Mouse (Mus musculus): ENCODE data around the gene Gipc3. TPM values are rescaled to one million over a fixed set of nuclear protein-coding genes. Genes with fewer than 3 reads are reported as not detected.

Gene Gipc3
- total RNA-seq, 4 experiments from 2014 or later, result 1.3 to 2.2 (median 1.7) TPM

GRCm38 (mm10) chr10:81375322-81375721 lies 32.3 kb upstream of the Gipc3 start:
- no peak for DNase-seq (ENCODE audit: low spot score in 2 of 2)

- no peak for DNase-seq (ENCODE audit: low spot score in 2 of 2)
These were observed 24.1 kb upstream of the Gipc3 start for GRCm38 (mm10) chr10:81367207-81367495.

GRCm38 (mm10) chr10:81366477-81367206 lies 23.6 kb upstream of the Gipc3 start:
- DNase-seq (ENCODE audit: low spot score in 2 of 2), result no peak

- DNase-seq (ENCODE audit: low spot score in 2 of 2), result no peak
These were observed 22.8 kb upstream of the Gipc3 start, which contains the start of gene 4930404N11Rik for GRCm38 (mm10) chr10:81365672-81366476. Gene 4930404N11Rik (minus strand): TSS chr10:81365816.

- DNase-seq (ENCODE audit: low spot score in 2 of 2), result no peak
These were observed 22.0 kb upstream of the Gipc3 start for GRCm38 (mm10) chr10:81365073-81365472.

- no peak for DNase-seq (ENCODE audit: low spot score in 2 of 2)
These were observed 21.6 kb upstream of the Gipc3 start for GRCm38 (mm10) chr10:81364666-81365065.

- no peak for DNase-seq (ENCODE audit: low spot score in 2 of 2)
These were observed 20.6 kb upstream of the Gipc3 start for GRCm38 (mm10) chr10:81363436-81364346.

- DNase-seq (ENCODE audit: low spot score in 2 of 2), result no peak
These were observed 19.4 kb upstream of the Gipc3 start for GRCm38 (mm10) chr10:81362336-81362949.

GRCm38 (mm10) chr10:81360721-81361120 lies 17.7 kb upstream of the Gipc3 start:
- DNase-seq (ENCODE audit: low spot score in 2 of 2), result no peak

- no peak for DNase-seq (ENCODE audit: low spot score in 2 of 2)
These were observed 15.8 kb upstream of the Gipc3 start for GRCm38 (mm10) chr10:81358841-81359240.

GRCm38 (mm10) chr10:81358209-81358608 lies 15.1 kb upstream of the Gipc3 start:
- no peak for DNase-seq (ENCODE audit: low spot score in 2 of 2)

GRCm38 (mm10) chr10:81356991-81357844 lies 14.2 kb upstream of the Gipc3 start, which contains the start of gene Mfsd12:
Gene Mfsd12 (plus strand): TSS chr10:81357491.
- peak; percentile 75 to 88 for DNase-seq (ENCODE audit: low spot score in 2 of 2)

- no peak for DNase-seq (ENCODE audit: low spot score in 2 of 2)
These were observed 13.4 kb upstream of the Gipc3 start for GRCm38 (mm10) chr10:81356352-81356990.

- DNase-seq (ENCODE audit: low spot score in 2 of 2), result no peak
These were observed 12.5 kb upstream of the Gipc3 start for GRCm38 (mm10) chr10:81355533-81355932.

- no peak for DNase-seq (ENCODE audit: low spot score in 2 of 2)
These were observed 11.8 kb upstream of the Gipc3 start for GRCm38 (mm10) chr10:81354738-81355477.

GRCm38 (mm10) chr10:81351678-81352291 lies 8.7 kb upstream of the Gipc3 start:
- no peak for DNase-seq (ENCODE audit: low spot score in 2 of 2)

GRCm38 (mm10) chr10:81350351-81351063 lies 7.4 kb upstream of the Gipc3 start, which contains the start of gene Hmg20b:
Gene Hmg20b (minus strand): TSS chr10:81350480.
- DNase-seq (ENCODE audit: low spot score in 2 of 2), result peak; percentile 99

- no peak for DNase-seq (ENCODE audit: low spot score in 2 of 2)
These were observed 6.9 kb upstream of the Gipc3 start for GRCm38 (mm10) chr10:81349961-81350350.

All from layer of hippocampus, adult 8-10 months (tissue).